Mouse (Mus musculus) kidney, postnatal 36 days (tissue): ENCODE data around the gene Nfkbid.
"Not testable (repeated sequence)": the region's sequence is repeated elsewhere in the genome, so short reads cannot be mapped to it uniquely, and the experiment has no call there.

Experiments
- DNase-seq, 2 experiments: peaks; one replicate each; pipeline ENCODE4 v3.0.0; 2021 to 2022; ENCODE audit warnings: mixed read lengths in 2 of 2

Nfkbid gene

DNA sequence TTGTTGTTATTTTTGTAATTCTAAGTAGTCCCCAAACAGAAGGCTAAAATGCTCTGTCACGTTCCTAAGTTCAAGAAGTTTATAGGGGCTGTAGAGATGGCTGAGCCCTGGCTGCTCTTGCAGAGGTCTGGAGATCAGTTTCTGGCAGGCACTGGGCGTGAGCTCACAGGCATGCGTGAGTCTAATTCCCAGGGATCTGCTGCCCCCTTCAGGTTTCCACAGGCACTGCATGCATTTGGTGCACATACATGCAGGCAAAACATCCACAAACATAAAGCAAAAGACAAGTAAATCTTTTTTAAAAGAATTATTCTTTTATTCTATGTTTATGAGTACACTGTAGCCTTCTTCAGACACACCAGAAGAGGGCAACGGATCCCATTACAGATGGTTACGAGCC, 50.9 kb downstream of the Nfkbid start:
- peak in 1 of 2 experiments; percentile 68 for DNase-seq

DNA sequence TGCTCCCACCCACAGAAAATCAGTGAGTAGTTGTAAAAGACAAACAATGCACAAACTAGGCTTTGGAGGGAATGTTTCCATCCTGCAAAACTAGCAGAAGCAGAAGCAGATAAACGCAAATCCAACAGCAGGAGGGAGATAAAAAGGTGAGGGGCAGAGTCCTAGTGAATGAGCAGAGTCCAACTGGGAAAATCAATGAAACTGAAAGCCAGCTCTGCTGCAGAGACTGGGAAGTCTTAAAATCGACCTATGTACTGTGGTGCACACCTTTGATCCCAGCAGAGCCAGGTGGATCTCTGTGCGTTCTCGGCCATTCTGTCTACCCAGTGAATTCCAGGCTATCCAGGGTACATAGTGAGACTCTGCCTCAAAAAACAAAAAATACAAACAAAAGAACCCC, 53.5 kb downstream of the Nfkbid start:
- no peak for DNase-seq

DNA sequence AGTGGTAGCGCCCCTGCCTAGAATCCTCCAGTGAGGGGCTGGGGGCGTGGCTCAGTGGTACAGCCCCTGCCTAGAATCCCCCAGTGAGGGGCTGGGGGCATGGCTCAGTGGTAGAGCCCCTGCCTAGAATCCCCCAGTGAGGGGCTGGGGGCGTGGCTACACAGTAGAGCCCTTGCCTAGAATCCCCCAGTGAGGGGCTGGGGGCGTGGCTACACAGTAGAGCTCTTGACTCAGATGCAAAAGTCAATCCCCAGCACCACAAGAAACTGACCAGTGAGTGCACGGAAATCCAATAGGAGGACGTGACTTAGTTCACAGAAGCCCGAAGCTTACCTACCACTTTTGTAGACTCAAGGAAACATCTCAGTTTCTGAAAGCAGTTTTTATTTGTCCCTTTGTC, 54.6 kb downstream of the Nfkbid start:
- DNase-seq: not testable (repeated sequence)

DNA sequence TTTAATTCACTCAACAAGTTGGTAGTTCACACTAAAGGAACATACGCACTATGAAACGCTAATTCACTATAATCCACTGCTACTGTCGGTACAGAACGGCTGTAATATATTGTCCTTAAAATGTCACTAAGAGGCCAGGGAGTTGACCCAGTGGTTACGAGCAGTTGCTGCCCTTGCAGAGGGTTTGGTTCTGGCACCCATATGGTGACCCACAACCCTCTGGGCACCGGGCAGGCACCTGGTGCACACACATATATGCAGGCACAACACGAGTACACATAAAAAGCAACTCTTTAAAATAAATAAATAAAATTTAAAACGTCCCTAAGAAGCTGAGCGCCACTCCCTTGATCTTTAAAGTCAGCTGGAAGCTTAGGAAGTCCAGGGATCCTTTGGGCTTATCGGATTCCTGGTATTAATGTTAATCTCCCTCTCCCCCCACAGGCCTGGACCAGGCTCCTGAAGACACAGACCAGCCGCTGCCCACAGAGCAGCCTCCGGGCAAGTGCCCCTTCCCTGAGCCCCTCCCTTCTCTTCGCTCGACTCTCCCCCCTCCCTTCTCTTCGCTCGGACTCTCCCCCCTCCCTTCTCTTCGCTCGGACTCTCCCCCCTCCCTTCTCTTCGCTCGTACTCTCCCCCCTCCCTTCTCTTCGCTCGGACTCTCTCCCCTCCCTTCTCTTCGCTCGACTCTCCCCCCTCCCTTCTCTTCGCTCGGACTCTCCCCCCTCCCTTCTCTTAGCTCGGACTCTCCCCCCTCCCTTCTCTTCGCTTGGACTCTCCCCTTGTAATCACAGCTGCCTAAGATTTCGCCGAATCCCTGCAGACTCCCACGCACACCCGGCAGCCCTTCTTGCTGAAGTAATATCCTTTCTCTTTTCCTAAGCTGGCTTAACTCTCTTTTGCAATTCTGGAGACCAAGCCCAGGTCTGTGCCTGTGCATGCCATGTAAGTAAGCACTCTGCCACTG, 56.2 kb downstream of the Nfkbid start:
- no peak for DNase-seq
